Mouse (Mus musculus) macrophage (primary cell): Measurements from ENCODE around the gene Pdia3. TPM values are rescaled to one million over a fixed set of nuclear protein-coding genes. Genes with fewer than 3 reads are reported as not detected.
"Not testable (repeated sequence)": the region's sequence is repeated elsewhere in the genome, so short reads cannot be mapped to it uniquely, and the experiment has no call there.

ENCODE experiments used
- H3K27ac ChIP-seq: fragments of 350-480 bp; formaldehyde crosslinking; 2 replicates; pipeline ENCODE4 v1.9.0; 2021
- H3K36me3 ChIP-seq: fragments of 350-480 bp; formaldehyde crosslinking; 2 replicates; pipeline ENCODE4 v1.9.0; 2021; ENCODE audit errors: inconsistent target
- H3K4me3 ChIP-seq: fragments of 350-480 bp; formaldehyde crosslinking; 2 replicates; pipeline ENCODE4 v1.9.0; 2021; ENCODE audit errors: inconsistent target
- H3K79me2 ChIP-seq: fragments of 350-480 bp; formaldehyde crosslinking; 2 replicates; pipeline ENCODE4 v1.9.0; 2021; ENCODE audit errors: inconsistent target
- WGBS: methylation state at CpG from one replicate; pipeline ENCODE4 v1.1.7; 2026; ENCODE audit warnings: inconsistent platforms; ENCODE audit not compliant: missing documents; 5-methylcytosine and 5-hydroxymethylcytosine counted together
- polyA plus RNA-seq: library from polyadenylated mRNA; stranded (reverse); fragments of 250-400 nt; gene quantifications from 3 replicates; pipeline ENCODE4 v1.2.4, GENCODE M21; 2018; ENCODE audit warnings: inconsistent platforms

Gene Pdia3
- polyA plus RNA-seq, 1 experiment from 2014 or later, result 654 TPM

GRCm38 (mm10) chr2:121448739-121449535 lies 35.4 kb downstream of the Pdia3 start, which contains the start of gene Serf2:
TSS of gene Serf2 (plus strand) at chr2:121449195.
- Histone ChIP-seq H3K27ac (peak within 1 kb of the TSS; percentile 86), H3K36me3 (peaks cover 12% of the 10 kb centered on the region; the same call in 1 of the 2 replicates)
- WGBS, result under 1% methylated on average over 73 of the region's 74 CpGs

DNA sequence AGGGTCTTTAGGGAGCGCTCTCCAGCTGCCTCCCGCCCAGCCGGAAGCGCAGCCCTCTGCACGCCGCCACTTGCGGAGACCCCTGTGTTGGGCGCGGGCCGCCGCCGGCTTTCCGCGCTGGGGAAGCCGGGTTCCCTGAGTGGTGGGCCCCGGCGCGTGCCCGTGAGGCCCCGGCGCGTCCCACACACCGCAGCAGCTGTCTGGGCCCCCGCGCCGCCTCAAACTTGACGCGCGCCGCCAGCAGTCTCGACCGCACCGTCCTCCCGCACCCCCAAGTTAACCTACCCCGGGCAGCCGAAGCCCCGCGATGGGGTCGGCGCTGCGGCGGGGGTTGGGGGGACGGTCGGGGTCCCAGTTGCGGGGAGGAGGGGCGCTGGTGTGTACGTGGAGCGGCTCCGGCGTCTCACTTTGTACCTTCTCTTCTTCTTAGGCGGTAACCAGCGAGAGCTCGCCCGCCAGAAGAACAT lies 36.0 kb downstream of the Pdia3 start:
- peak overlapping the region; percentile 82 for H3K4me3 ChIP-seq
- H3K27ac ChIP-seq, result peak overlapping the region; percentile 85
- H3K79me2 ChIP-seq, result peaks cover 43% of the 10 kb centered on the region
- peaks cover 14% of the 10 kb centered on the region; the same call in 1 of the 2 replicates for H3K36me3 ChIP-seq
- WGBS, result 4% methylated on average over 35 of the region's 54 CpGs

More at GRCm38 (mm10) chr2:121448739-121449535, 35.4 kb downstream of the Pdia3 start, which contains the start of gene Serf2:
- Histone ChIP-seq H3K4me3 (peak within 1 kb of the TSS; percentile 82), H3K79me2 (peaks cover 39% of the 10 kb centered on the region)

DNA sequence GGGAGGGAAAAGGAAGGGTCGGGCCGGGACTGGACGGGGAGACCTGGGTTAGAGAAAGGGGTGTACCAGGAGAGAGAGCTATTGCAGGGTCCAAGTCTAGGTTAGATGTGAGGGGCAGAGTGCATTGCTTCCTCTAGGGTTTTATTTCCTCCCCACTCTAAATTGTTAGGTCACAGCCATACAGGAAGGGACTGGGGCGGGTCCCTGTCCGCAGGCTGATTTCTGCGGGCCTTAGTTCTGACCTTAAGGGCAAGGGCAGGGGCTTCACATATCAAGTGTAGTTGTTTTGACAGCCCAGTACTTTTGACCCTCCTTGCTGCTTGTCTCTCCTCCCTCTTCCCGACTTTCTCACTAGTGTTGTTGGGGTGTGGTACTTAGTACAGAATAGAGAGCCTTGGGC lies 36.5 kb downstream of the Pdia3 start:
- Histone ChIP-seq H3K4me3 (peak overlapping the region; percentile 82), H3K36me3 (peaks cover 14% of the 10 kb centered on the region; the same call in 1 of the 2 replicates), H3K79me2 (peaks cover 43% of the 10 kb centered on the region), H3K27ac (peak overlapping the region; percentile 85)
- WGBS, result 0% methylated on average over 7 of the region's 7 CpGs

GRCm38 (mm10) chr2:121452361-121452760 lies 38.8 kb downstream of the Pdia3 start:
- WGBS, result 86% methylated on average over 4 of the region's 4 CpGs
- Histone ChIP-seq H3K4me3 (no peak overlapping the region), H3K36me3 (peaks cover 14% of the 10 kb centered on the region; the same call in 1 of the 2 replicates), H3K79me2 (peaks cover 46% of the 10 kb centered on the region), H3K27ac (peak overlapping the region; percentile 32; the same call in 1 of the 2 replicates)

GRCm38 (mm10) chr2:121452990-121453389 lies 39.4 kb downstream of the Pdia3 start, which contains the start of gene Hypk:
TSS of gene Hypk (plus strand) at chr2:121453290.
- WGBS, result 77% methylated on average over 4 of the region's 4 CpGs

GRCm38 (mm10) chr2:121453917-121454316 lies 40.3 kb downstream of the Pdia3 start:
- WGBS, result 95% methylated on average over 6 of the region's 6 CpGs
- H3K36me3 ChIP-seq, result peaks cover 17% of the 10 kb centered on the region; the same call in 1 of the 2 replicates
- no peak overlapping the region for H3K4me3 ChIP-seq
- H3K79me2 ChIP-seq, result peaks cover 54% of the 10 kb centered on the region
- no peak overlapping the region for H3K27ac ChIP-seq

More at GRCm38 (mm10) chr2:121452990-121453389, 39.4 kb downstream of the Pdia3 start, which contains the start of gene Hypk:
- Histone ChIP-seq H3K4me3 (no peak within 1 kb of the TSS), H3K27ac (peak within 1 kb of the TSS; percentile 32; the same call in 1 of the 2 replicates), H3K79me2 (peaks cover 52% of the 10 kb centered on the region), H3K36me3 (peaks cover 14% of the 10 kb centered on the region; the same call in 1 of the 2 replicates)

DNA sequence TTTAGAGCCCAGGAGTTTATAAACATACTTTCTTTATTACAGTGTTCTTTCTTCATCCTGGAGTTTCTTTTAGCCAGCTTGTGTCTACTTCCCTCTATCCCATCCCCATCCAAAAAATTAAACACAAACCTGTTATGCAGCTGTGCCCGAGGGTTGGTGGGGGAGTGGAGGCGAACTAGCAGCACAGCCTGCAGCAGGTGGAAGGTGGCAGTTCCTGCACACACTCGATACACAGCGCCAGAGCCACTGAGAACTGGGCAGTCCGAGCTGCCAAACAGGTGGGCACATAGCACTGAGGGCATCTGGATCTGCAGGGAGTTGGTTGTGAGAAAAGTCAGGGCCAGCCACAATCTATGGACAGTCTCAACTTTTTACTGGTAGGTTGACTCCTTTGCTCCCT lies 42.0 kb downstream of the Pdia3 start:
- Histone ChIP-seq H3K4me3 (no peak overlapping the region), H3K79me2 (peaks cover 45% of the 10 kb centered on the region), H3K27ac (no peak overlapping the region), H3K36me3 (peaks cover 18% of the 10 kb centered on the region; the same call in 1 of the 2 replicates)
- 94% methylated on average over 5 of the region's 5 CpGs for WGBS

DNA sequence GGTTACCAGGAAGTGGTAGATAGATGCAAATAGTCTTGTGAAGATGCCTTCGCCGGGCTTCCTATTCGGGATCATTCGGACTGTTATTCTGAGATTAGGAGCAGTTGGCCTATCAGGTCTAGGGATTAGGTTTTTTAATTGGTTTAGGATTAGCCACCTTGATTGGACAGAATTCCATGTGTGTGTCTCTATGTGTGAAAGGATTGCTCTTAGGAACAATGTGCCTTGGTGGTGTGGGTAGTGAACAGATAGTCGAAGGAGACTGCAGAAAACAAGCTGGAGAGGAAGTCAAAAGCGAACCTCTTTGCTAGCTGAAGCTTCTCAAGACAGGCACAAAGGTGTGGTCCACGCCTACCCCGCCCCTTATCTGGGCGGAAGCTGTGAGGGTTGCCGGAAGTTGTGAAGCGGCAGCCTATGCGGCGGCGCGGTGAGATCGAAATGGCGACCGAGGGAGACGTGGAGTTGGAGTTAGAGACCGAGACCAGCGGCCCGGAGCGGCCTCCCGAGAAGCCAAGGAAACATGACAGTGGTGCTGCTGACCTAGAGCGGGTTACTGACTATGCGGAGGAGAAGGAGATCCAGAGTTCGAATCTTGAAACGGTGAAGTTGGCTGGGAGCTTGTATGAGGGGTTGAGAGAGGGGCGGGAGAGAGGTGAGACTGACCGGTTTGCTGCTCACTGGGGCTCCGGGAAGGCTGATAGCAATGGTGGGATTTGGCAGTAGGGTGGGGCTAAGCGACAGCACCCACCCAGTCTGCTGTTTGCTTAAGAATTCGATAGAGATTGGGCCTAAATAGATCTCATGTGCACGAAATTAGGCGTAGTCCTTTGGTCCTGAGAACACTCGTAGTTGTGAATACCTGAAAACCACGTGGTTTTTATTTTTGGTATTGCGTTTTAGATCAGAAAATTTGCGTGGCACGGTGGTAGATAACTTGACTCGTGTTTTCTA lies 43.4 kb downstream of the Pdia3 start, which contains the start of gene Serinc4:
Gene Serinc4, minus strand, starts transcription at position 90 of the 951 bp plus-strand sequence.
- Histone ChIP-seq H3K27ac (peak within 1 kb of the TSS; percentile 59), H3K79me2 (peaks cover 33% of the 10 kb centered on the region), H3K36me3 (peaks cover 20% of the 10 kb centered on the region; the same call in 1 of the 2 replicates), H3K4me3 (peak within 1 kb of the TSS; percentile 92)
- WGBS, result 3% methylated on average over 41 of the region's 41 CpGs

DNA sequence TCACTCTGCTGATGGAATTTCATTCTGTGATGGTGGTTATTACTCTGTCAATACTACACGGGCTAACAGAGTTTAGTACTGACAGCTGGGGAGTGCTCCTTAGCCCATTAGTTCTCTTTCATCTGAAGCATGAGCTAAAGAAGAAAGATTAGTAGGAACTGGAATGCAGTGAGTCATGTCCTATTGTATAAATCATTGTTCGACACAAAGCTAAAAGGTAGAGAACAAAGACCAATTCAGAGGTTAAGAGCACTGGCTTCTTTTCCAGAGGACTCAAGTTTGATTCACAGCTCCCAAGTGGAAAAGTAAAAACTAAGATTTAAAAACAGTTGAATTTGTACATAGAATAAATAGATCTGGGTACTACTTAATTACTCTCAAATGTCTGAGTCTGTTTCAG lies 46.5 kb downstream of the Pdia3 start:
- H3K79me2 ChIP-seq, result peaks cover 10% of the 10 kb centered on the region; the same call in 1 of the 2 replicates
- 83% methylated on average over 1 of the region's 2 CpGs for WGBS
- H3K27ac ChIP-seq, result no peak overlapping the region
- H3K36me3 ChIP-seq, result peaks cover 6% of the 10 kb centered on the region; the same call in 1 of the 2 replicates
- H3K4me3 ChIP-seq, result no peak overlapping the region

- H3K79me2 ChIP-seq, result peaks cover 32% of the 10 kb centered on the region
- not testable (repeated sequence) for H3K27ac ChIP-seq, H3K36me3 ChIP-seq, H3K4me3 ChIP-seq
- WGBS, result no CpG with 5 or more reads among the region's 6 CpGs
Observed at GRCm38 (mm10) chr2:121468982-121469381, 55.4 kb downstream of the Pdia3 start.

GRCm38 (mm10) chr2:121472783-121473182 lies 59.2 kb downstream of the Pdia3 start:
- not testable (repeated sequence) for H3K36me3 ChIP-seq, H3K27ac ChIP-seq
- 100% methylated on average over 2 of the region's 3 CpGs for WGBS
- Histone ChIP-seq H3K4me3 (peak overlapping the region; percentile 75; the same call in 1 of the 2 replicates), H3K79me2 (peaks cover 32% of the 10 kb centered on the region)

DNA sequence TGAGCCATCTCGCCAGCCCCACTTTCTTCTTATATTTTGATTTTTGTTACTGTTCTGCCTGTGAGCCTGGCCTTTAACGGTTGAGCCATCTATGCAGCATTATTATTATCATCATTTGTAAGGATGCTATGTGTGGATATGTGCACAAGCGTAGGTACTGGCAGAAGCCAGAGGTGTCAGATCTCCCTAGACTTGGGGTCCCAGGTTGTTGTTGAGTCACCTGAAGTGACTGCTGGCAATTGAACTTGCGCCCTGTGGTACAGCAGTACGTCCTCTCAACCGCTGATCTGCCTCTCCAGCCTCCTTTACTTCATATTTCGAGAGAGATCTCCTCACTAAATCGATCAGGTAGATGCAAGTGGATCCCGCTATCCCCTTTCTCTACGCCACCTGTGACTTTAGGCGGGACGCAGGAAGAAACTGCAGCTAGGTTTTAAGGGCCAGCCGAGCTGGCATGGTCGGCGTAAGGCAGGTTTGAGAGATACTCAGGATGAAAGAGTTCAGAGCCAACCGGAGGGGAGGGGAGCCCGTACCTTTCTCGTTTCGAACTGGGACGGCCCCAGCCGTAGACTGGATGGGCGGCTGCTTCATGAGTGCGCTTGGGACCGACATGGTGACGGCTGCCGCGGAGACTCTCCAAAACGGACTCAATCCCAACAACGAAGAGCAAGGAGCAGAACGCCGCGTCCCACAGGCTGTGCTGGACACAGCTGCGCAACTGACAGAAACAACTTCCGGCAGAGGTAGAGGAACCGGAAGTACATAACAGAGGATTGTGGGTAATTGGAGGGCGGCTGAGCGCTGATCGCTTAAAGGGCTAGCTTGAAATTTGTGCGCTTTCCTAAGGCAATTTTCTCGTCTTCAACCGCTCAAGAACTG lies 60.0 kb downstream of the Pdia3 start, which contains the start of gene Mfap1b:
Gene Mfap1b, minus strand, starts transcription at position 767 of the 879 bp plus-strand sequence.
- H3K27ac ChIP-seq, result peak within 1 kb of the TSS; percentile 54
- WGBS, result 6% methylated on average over 23 of the region's 41 CpGs

DNA sequence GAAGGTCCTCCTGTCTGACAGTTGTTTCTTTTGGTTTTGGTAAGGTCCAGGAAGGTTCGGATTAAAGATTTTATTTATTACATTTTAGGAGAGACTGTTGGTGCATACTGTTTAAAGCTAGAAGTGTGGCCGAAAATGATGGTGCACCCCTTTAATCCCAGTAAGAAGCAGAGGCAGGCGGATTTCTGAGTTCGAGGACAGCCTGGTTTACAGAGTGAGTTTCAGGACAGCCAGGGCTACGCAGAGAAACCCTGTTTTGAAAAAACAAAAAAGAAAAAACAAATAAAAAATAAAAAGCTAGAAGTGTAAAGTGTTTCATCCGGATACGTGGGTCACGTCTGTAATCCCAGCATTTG lies 60.6 kb downstream of the Pdia3 start:
- Histone ChIP-seq H3K79me2 (peaks cover 32% of the 10 kb centered on the region), H3K4me3 (peak overlapping the region; percentile 75), H3K36me3 (no peaks in the 10 kb centered on the region), H3K27ac (peak overlapping the region; percentile 54)
- 32% methylated on average over 8 of the region's 8 CpGs for WGBS

More for the DNA sequence above, 60.0 kb downstream of the Pdia3 start, which contains the start of gene Mfap1b:
- not testable (repeated sequence) for H3K36me3 ChIP-seq
- H3K4me3 ChIP-seq, result peak within 1 kb of the TSS; percentile 75
- peaks cover 32% of the 10 kb centered on the region for H3K79me2 ChIP-seq
